Mouse (Mus musculus): ENCODE data around the gene Zfp830.
A peak's percentile ranks its signal among the peaks of the same experiment; 100 is the strongest.

Gene Zfp830

GRCm38 (mm10) chr11:82763742-82764437, at the start of gene Zfp830, which contains the start of gene Cct6b:
Gene Zfp830, plus strand, starts transcription at chr11:82764345.
Gene Cct6b, minus strand, starts transcription at chr11:82764321.
- peak; percentile 92 for DNase-seq

- DNase-seq: no peak
Observed at GRCm38 (mm10) chr11:82719294-82719693, 44.9 kb upstream of the Zfp830 start.

DNA sequence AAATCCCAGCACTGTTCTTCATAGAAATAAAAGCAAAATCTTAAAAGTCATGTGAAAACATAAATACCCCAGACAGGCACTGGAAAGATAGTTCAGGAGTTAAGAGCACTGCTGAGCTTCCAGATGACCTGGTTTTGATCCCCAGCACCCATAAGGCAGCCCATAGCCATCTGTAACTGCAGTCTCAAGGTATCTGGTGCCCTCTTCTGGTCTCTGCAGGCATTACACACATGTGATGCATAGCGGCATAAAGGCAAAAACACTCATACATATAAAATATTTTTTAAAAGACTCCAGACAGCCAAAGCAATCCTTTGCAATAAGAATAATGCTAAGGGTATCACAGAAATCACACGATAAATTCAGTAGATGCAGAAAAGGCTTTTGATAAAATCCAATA, 37.3 kb upstream of the Zfp830 start:
- no peak for DNase-seq

GRCm38 (mm10) chr11:82734227-82734626, 29.9 kb upstream of the Zfp830 start:
- no peak for DNase-seq

GRCm38 (mm10) chr11:82739006-82739405, 25.1 kb upstream of the Zfp830 start:
- no peak for DNase-seq

DNA sequence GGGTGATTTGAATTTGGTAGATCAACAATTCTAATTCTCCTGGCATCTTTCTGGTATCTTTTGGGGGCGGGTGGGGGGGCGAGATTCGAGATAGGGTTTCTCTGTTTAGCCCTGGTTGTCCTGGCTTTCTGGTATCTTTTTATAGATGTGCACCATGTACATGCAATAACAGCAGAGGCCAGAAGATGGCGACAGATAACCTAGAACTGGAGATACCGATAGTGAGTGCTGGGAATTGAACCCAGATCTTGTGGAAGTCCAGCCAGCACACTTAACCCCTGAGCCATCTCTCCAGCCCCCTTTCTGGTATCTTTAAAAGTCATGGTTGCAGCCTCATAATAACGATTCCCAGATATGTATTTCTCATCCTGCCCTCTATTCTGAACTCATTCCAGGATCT, 18.0 kb upstream of the Zfp830 start:
- peak; percentile 78 for DNase-seq

DNA sequence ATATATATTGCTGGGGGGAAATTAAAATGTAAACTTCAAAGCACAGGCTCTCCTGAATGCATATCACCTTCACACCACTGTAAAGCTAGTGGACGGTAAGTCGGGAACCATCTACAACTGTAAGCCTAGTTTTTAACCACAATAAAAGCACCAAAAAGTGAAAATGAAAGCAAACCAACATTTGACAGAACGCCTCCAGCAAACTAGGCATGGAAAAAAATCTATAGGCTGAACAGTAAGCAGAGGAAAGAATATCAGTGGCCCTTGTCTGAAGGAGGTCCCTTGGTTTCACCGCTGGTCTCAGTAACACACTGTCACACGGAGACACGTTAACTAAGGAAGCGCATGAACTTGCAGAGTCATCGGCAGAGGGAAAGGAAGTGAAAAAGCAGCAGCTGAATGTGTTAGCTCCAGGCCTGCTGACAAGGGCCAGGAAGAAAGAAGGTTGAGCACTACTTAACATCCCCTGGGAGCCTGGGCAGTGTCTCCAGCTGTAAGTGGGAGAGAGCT, 17.2 kb upstream of the Zfp830 start:
- peak; percentile 39 for DNase-seq

- DNase-seq: no peak
Observed at GRCm38 (mm10) chr11:82752349-82753115, 11.6 kb upstream of the Zfp830 start.

GRCm38 (mm10) chr11:82755919-82756318, 8.2 kb upstream of the Zfp830 start:
- DNase-seq: no peak

- DNase-seq: no peak
Observed at GRCm38 (mm10) chr11:82762286-82762829, 1.8 kb upstream of the Zfp830 start.

DNA sequence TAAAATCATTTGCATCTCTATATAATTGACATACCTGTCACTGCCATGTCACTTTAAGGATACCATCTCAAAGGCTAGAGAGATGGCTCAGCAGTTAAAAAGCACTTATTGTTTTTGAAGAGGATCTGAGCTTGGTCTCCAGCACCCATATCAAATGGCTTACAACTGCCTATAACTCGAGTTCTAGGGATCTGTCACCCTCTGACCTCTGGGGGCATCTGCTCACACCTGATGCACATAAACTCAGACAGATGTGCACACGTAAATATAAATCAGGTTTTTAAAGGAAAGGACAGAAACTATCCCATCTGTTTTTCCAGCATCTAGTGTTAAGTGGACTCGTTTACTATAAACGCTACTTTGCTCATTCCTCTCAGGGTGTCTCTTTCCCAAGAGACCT, 884 bp upstream of the Zfp830 start:
- DNase-seq: peak; percentile 12

DNA sequence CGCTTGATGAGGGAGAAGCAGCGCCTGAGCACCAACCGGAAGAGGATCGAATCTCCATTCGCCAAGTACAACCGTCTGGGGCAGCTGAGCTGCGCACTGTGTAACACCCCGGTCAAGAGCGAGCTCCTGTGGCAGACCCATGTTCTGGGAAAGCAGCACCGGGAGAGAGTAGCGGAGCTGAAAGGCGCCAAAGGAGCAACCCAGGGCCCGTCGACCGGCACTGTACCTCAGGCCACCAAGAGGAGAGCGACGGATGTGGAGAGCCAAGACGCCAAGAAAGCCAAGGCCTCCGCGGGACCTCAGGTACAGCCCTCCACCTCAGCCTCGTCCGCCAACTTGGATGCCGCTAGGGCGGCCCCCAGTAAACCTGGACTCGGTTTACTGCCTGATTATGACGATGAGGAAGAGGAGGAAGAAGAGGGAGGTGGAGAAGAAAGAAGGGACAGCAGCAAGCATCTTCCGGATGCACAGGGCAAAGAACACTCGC, 336 bp downstream of the Zfp830 start:
- no peak for DNase-seq

DNA sequence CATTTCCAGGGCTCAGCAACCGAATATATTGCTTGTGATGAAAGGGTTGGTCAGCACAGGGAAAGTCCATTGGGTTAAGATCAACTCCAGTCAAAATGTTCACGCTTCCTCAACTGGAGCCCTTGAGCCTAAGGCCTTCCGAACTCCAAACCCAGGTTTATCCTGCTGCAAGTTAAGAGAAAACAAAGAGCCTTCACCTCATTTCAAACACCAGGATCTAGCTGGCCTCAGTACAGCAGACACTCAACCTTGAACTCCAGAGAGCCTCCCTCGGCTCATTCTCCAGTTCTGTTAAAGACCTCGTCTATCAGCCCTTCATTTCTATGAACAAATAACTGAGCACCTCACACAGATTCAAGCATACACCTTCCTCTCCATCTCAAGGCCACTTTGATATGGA, 16.0 kb downstream of the Zfp830 start:
- DNase-seq: no peak

DNA sequence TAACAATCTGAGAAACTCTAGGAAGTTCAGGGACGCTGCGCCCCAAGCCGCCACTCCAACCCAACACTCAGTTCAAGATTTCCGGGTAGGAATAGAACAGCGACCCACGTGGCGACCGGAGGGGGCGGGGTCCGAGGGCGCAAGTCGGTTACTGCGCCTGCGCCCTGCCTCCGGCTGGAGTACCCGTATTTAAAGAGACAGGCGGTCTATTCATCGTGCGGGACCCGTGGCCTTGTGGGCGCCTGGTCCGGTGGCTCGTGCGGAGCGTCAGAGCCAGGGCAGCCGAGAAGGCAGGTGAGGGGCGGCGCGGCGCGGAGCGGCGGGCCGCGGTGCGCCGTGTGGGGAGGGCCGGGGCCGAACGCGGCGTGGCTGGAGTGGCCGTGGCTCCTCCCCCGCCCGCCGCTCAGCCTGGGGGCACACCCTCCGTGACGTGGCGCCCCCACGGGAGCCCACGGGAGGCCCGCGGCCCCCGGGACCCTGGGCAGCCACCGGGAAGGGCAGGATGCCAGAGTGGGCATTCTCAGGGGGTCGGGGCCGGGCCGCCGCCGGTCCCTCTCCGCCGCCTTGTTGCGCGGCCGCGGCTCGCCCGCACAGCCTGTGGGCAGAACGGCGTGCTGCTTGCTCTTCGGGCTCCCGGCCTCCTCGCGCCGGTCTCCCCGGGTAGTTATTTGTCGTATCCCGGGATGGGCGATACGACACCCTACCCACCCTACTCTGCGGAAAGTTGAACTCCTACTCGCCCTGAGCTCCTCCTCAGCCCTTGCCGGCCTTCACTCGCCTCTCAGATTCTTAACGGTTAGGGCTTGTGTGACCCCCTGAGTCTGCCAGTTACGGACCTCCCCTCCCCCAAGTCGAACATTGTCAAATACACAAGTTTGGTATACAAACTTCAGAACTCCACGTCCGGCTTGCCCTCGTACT, 17.1 kb downstream of the Zfp830 start, which contains the start of gene Lig3:
Gene Lig3 (plus strand): TSS at position 126 of the 921 bp plus-strand sequence.
- peak; percentile 98 for DNase-seq

DNA sequence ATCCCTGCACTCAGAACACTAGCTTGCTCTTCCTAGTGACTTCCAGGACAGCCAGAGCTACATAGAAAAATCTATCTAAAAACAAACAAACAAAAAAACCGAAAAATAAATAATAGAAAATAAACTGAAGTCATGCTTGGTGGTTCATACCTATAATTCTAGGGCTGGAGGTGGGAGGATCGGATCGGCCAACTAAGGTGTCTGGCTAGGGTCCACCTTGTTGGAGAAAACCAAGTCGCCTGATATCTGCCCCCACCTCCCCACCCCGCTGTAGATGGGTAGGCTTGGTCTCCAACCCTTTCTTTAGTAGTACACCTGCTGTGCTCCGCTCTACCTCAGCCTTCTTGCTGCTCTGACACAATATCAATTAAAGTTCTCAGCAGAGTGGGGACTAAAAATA, 18.1 kb downstream of the Zfp830 start:
- no peak for DNase-seq

DNA sequence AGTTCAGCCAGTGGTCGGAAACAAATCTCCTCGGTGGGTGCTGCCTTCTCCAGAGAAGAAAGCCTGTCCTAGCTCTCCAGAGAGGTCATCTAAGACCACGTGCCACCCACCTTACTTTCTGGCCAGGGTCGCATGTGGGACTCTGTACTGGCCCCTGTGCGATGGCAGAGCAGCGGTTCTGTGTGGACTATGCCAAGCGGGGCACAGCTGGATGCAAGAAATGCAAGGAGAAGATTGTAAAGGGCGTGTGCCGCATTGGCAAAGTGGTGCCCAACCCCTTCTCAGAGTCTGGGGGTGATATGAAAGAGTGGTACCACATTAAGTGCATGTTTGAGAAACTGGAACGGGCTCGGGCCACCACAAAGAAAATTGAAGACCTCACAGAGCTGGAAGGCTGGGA, 19.3 kb downstream of the Zfp830 start:
- DNase-seq: no peak

DNA sequence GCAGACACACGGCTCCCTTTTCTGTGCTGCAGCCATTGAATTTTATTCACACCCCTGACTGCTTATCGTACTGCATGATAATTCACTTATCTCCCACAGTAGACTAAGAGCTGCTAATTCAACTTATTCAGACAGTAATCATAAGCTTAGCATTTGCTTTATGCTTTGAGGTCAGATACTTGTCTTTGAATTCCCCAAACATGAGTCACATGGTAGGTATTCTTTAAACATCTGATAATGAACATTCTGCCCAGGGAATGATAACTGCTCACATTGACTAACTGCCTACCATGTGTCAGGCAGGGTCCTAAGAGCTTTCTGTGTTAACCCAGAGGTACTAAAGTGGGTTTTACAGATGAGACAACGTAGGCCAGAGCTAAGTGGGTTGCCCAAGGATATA, 42.5 kb downstream of the Zfp830 start:
- no peak for DNase-seq

GRCm38 (mm10) chr11:82807370-82807769, 43.2 kb downstream of the Zfp830 start:
- no peak for DNase-seq

GRCm38 (mm10) chr11:82808485-82808884, 44.3 kb downstream of the Zfp830 start:
- DNase-seq: no peak

All from thymus, postnatal 4 days (tissue).